Mouse (Mus musculus) liver, adult 2 months (tissue): ENCODE results near the gene Fryl. TPM values are rescaled to one million over a fixed set of nuclear protein-coding genes. Genes with fewer than 3 reads are reported as not detected.

Source experiments
- DNase-seq: peaks from one replicate; pipeline ENCODE4 v3.0.0-alpha.2; 2011; ENCODE audit warnings: low read depth, low spot score; ENCODE audit errors: extremely low read depth
- H3K27ac ChIP-seq: fragments of 200-500 bp; replicated peaks from 2 replicates; pipeline ENCODE4 v1.5.1; 2012; ENCODE audit warnings: low read depth, mild to moderate bottlenecking, control low read depth, inconsistent platforms, low read length; ENCODE audit not compliant: insufficient read depth
- H3K27me3 ChIP-seq: fragments of 200-500 bp; 2 replicates; pipeline ENCODE4 v1.6.1; 2012; ENCODE audit warnings: mild to moderate bottlenecking, moderate library complexity, low read length, inconsistent platforms; ENCODE audit not compliant: control insufficient read depth, insufficient read depth
- H3K36me3 ChIP-seq: fragments of 200-500 bp; 2 replicates; pipeline ENCODE4 v1.6.1; 2012; ENCODE audit warnings: low read length, inconsistent platforms; ENCODE audit not compliant: control insufficient read depth, insufficient read depth
- H3K4me1 ChIP-seq: fragments of 200-500 bp; 2 replicates; pipeline ENCODE4 v1.6.1; 2011; ENCODE audit warnings: low read length; ENCODE audit not compliant: control insufficient read depth, insufficient read depth
- H3K4me3 ChIP-seq: fragments of 200-500 bp; 2 replicates; pipeline ENCODE4 v1.5.1; 2011; ENCODE audit warnings: low read depth, mild to moderate bottlenecking, control low read depth, low read length, moderate library complexity; ENCODE audit not compliant: insufficient read depth
- H3K79me2 ChIP-seq: fragments of 200-500 bp; 2 replicates; pipeline ENCODE4 v1.6.1; 2012; ENCODE audit warnings: inconsistent platforms, mild to moderate bottlenecking, low read length, moderate library complexity; ENCODE audit not compliant: control insufficient read depth, insufficient read depth
- H3K9ac ChIP-seq: fragments of 200-500 bp; 2 replicates; pipeline ENCODE4 v1.6.1; 2012; ENCODE audit warnings: low read depth, mild to moderate bottlenecking, control low read depth, inconsistent platforms, low read length
- CTCF ChIP-seq: fragments of 200-500 bp; IDR thresholded peaks from 2 replicates; pipeline ENCODE4 v1.5.1; 2011; ENCODE audit warnings: low read depth, low read length, control low read depth
- POLR2A ChIP-seq: fragments of 200-500 bp; IDR thresholded peaks from 2 replicates; pipeline ENCODE4 v1.6.1; 2011; ENCODE audit warnings: low read length, control low read depth; ENCODE audit not compliant: insufficient read depth; ENCODE audit errors: extremely low read depth
- WGBS: fragments of 180-500 bp; shearing (Covaris S2); methylation state at CpG from one replicate; pipeline ENCODE4 v1.1.7; 2018; 5-methylcytosine and 5-hydroxymethylcytosine counted together
- polyA plus RNA-seq: library from polyadenylated mRNA; depleted of rRNA; stranded (reverse); fragments of >200 nt; gene quantifications from 2 replicates; pipeline ENCODE4 v1.2.3, GENCODE M21; 2012
- total RNA-seq: library from RNA; depleted of rRNA; stranded (reverse); fragments of >200 nt; gene quantifications from 2 replicates; pipeline ENCODE4 v1.2.3, GENCODE M21; 2014

Gene Fryl
- total and polyA plus RNA-seq, 2 experiments: 9.5 to 18.7 TPM

- Histone ChIP-seq H3K27me3 (no peaks in the 10 kb centered on the region), H3K4me1 (peaks cover 5% of the 10 kb centered on the region), H3K36me3 (no peaks in the 10 kb centered on the region), H3K27ac (no peak overlapping the region), H3K9ac (no peak overlapping the region), H3K79me2 (no peaks in the 10 kb centered on the region), H3K4me3 (no peak overlapping the region)
- DNase-seq: no peak
- 51% methylated on average over 4 of the region's 4 CpGs for WGBS
- TF ChIP-seq POLR2A (no peak), CTCF (no peak)
Observed at GRCm38 (mm10) chr5:73279732-73280566, 23.5 kb upstream of the Fryl start.

- Histone ChIP-seq H3K27me3 (no peaks in the 10 kb centered on the region), H3K4me3 (no peak overlapping the region), H3K27ac (no peak overlapping the region), H3K36me3 (no peaks in the 10 kb centered on the region), H3K4me1 (peaks cover 5% of the 10 kb centered on the region), H3K9ac (peak overlapping the region; percentile 8; the same call in 1 of the 2 replicates), H3K79me2 (no peaks in the 10 kb centered on the region)
- peak; percentile 73 for DNase-seq
- 41% methylated on average over 10 of the region's 10 CpGs for WGBS
- TF ChIP-seq POLR2A (no peak), CTCF (no peak)
Observed at GRCm38 (mm10) chr5:73279190-73279589, 22.8 kb upstream of the Fryl start.

DNA sequence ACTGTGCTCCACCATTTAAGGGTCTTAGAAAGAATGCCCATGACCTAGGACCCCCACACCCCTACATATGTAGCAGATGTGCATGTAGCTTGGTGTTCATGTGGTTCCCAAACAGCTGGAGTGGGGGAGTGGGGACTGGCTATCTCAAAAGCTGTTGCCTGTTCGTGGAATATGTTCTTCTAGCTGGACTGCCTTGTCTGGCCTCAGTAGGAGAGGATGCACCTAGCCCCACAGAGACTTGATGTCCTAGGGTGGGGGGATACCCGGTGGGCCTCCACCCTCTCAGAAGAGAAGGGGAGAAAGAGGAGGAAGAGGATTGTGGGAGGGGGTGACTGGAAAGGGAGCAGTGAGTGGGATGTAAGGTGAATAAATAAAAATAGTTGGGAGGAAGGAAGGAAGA lies 18.5 kb upstream of the Fryl start:
- TF ChIP-seq POLR2A: no peak
- no peak for TF ChIP-seq CTCF
- H3K36me3 ChIP-seq: no peaks in the 10 kb centered on the region

DNA sequence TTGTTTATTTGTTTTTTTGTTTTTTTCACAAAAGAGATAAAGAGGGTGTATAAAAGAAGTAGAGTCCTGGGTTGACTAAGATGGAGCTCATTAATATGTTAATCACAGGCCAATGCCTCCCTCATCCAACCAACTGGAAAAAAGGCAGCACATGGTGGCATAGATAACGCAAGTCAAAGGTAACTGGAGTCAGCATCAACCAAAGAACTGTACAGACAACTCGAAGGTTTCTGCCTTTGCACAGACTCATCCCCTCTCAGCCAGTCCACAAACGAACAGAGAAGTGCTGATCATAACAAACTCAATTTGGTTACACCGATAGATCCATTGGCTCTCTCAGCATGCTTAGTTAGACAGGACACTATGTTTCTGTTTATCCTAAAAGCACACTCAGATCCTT lies 16.8 kb upstream of the Fryl start:
- Histone ChIP-seq H3K27me3 (no peaks in the 10 kb centered on the region), H3K79me2 (no peaks in the 10 kb centered on the region), H3K4me1 (no peaks in the 10 kb centered on the region), H3K9ac (no peak overlapping the region), H3K4me3 (no peak overlapping the region), H3K27ac (no peak overlapping the region), H3K36me3 (no peaks in the 10 kb centered on the region)
- WGBS: 86% methylated on average over 4 of the region's 4 CpGs
- TF ChIP-seq POLR2A (no peak), CTCF (no peak)
- no peak for DNase-seq

More for the DNA sequence above, 18.5 kb upstream of the Fryl start:
- no peak for DNase-seq
- Histone ChIP-seq H3K27ac (no peak overlapping the region), H3K4me3 (no peak overlapping the region), H3K4me1 (peaks cover 5% of the 10 kb centered on the region), H3K79me2 (no peaks in the 10 kb centered on the region), H3K27me3 (no peaks in the 10 kb centered on the region), H3K9ac (no peak overlapping the region)
- WGBS: 78% methylated on average over 2 of the region's 2 CpGs

DNA sequence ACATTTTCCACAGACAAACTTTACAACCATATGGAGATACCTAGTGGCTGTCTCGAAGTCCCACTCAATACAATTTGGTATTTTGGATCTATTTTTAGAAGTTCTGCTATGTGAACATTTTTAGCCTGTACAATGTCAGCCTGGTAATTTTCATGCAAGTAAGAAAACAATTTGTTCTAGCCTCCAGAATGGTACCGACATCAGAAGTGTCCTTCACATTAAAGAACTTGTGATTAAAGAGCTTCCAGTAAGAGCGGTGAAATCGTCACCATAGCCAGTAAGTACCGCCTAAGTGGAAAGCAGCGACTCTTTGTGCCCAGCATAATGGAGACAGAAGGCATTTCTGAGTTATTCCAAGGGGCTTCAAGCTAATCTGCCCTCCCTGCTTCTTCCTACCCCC lies 14.2 kb upstream of the Fryl start:
- Histone ChIP-seq H3K9ac (no peak overlapping the region), H3K36me3 (no peaks in the 10 kb centered on the region), H3K4me3 (no peak overlapping the region), H3K27me3 (no peaks in the 10 kb centered on the region), H3K79me2 (no peaks in the 10 kb centered on the region), H3K4me1 (no peaks in the 10 kb centered on the region), H3K27ac (no peak overlapping the region)
- no peak for DNase-seq
- 90% methylated on average over 6 of the region's 6 CpGs for WGBS
- TF ChIP-seq CTCF: no peak
- TF ChIP-seq POLR2A: no peak

- TF ChIP-seq POLR2A (no peak), CTCF (no peak)
- H3K27me3 ChIP-seq: no peaks in the 10 kb centered on the region
- H3K27ac ChIP-seq: no peak overlapping the region
- no peak overlapping the region for H3K9ac ChIP-seq
- H3K4me1 ChIP-seq: no peaks in the 10 kb centered on the region
- 50% methylated on average over 11 of the region's 11 CpGs for WGBS
- H3K79me2 ChIP-seq: no peaks in the 10 kb centered on the region
- no peak overlapping the region for H3K4me3 ChIP-seq
- no peaks in the 10 kb centered on the region for H3K36me3 ChIP-seq
- DNase-seq: peak; percentile 84
Observed at GRCm38 (mm10) chr5:73268636-73269213, 12.3 kb upstream of the Fryl start.
